Mouse (Mus musculus): ENCODE results near the gene Zfp551. TPM values are rescaled to one million over a fixed set of nuclear protein-coding genes. Genes with fewer than 3 reads are reported as not detected.

Zfp551 gene
- polyA plus RNA-seq (2014; fragmentation: Nextera tagmentation; extraction: Ambion mirVana) = 4.1 and 4.2 TPM in 2 replicates

DNA sequence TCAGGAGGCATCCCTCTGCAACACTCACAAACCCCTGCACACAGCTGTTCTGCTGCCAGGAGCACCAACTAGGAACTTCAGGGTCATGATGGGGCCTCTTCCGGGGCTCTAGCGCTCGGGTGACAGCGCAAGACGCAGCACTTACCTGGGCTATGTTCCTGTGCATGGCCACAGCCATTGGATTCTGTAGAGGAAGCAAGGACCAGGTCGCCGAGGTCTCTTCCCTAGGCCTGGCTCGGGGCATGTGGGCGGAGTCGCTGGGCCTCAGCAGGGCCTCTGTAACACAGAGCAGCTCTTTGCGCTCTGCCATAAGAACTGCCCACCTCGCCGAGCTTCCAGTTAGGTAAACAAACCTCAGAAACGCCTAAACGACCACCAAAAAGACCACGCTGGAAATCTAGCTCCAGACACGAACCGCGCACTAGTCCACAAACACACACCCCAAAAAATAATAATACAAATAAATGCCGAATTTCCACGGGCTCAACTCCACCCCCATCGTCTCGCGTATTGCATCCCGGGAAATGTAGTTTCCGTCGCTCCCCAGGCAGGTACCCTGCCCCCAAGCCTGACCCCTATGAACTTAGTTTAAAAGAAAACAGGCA lies at the start of gene Zfp551:
Gene Zfp551 (minus strand): TSS at position 507 of the 605 bp plus-strand sequence.
- under 1% methylated on average over 27 of the region's 27 CpGs for WGBS
- DNase-seq (ENCODE audit: low spot score) = peak; percentile 71
- Histone ChIP-seq H3K4me1 (ENCODE audit: control insufficient read depth, insufficient read depth, low read length) (no peaks in the 10 kb centered on the region), H3K4me3 (ENCODE audit: low read depth, low read length) (peak within 1 kb of the TSS; percentile 57), H3K27ac (replicated peaks; ENCODE audit: low read depth, low read length) (no peak within 1 kb of the TSS), H3K27me3 (ENCODE audit: control insufficient read depth, insufficient read depth, low read length) (no peaks in the 10 kb centered on the region), H3K9ac (replicated peaks; ENCODE audit: low read length) (peak within 1 kb of the TSS; percentile 73), H3K9me3 (replicated peaks; ENCODE audit: control insufficient read depth, low read length) (no peaks in the 10 kb centered on the region), H3K4me2 (ENCODE audit: low read depth, low read length) (peak within 1 kb of the TSS; percentile 49), H3K36me3 (replicated peaks; ENCODE audit: control insufficient read depth, insufficient read depth, low read depth, low read length) (no peaks in the 10 kb centered on the region)
- ATAC-seq (replicated peaks; ENCODE audit: insufficient number of reproducible peaks, low FRiP score, low TSS enrichment, low read depth) = peak; percentile 95

DNA sequence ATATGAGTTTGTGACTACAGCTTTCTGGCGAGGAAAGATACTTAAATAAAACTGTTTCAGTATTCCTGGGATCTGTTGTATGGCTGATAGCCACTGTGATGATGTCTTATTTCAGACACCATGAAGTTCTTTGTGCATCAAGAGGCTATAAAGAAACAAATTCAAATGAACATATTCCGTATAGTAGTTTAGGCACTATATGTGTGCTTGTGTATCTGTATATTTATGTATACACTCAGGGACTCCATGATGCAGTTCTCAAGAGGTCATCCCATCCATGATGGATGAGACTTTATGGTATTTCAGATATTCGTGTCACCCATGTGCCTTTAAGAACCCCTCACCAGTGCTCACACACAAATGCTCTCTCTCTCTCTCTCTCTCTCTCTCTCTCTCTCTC lies 304 bp upstream of the Zfp551 start:
- Histone ChIP-seq H3K9me3 (replicated peaks; ENCODE audit: control insufficient read depth, low read length) (no peaks in the 10 kb centered on the region), H3K36me3 (replicated peaks; ENCODE audit: control insufficient read depth, insufficient read depth, low read depth, low read length) (no peaks in the 10 kb centered on the region), H3K27ac (replicated peaks; ENCODE audit: low read depth, low read length) (no peak overlapping the region), H3K4me2 (ENCODE audit: low read depth, low read length) (no peak overlapping the region), H3K4me1 (ENCODE audit: control insufficient read depth, insufficient read depth, low read length) (no peaks in the 10 kb centered on the region), H3K27me3 (ENCODE audit: control insufficient read depth, insufficient read depth, low read length) (no peaks in the 10 kb centered on the region), H3K4me3 (ENCODE audit: low read depth, low read length) (peak overlapping the region; percentile 57), H3K9ac (replicated peaks; ENCODE audit: low read length) (no peak overlapping the region)
- ATAC-seq (replicated peaks; ENCODE audit: insufficient number of reproducible peaks, low FRiP score, low TSS enrichment, low read depth) = peak; percentile 6; the same call in 1 of the 2 replicates
- no peak for DNase-seq (ENCODE audit: low spot score)
- 60% methylated on average over 3 of the region's 3 CpGs for WGBS

DNA sequence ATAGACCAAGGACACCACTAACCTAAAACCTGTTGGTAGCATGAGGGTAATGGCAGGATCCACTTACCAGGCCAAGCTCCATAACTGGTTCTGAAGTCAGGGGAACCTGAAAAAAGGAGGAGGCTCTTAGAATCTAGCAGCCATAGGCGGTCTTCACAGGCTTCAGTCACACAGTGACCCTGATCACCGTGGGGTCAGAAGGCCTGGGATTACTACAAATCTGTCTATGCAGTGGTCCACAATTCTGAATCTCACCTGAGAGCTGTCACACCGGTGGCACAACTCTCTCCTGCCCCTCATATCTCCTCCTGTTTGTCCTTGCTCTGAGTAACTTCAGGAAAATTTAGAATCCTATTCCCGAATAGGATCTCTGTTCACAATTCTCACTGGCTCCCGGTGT lies 810 bp downstream of the Zfp551 start:
- Histone ChIP-seq H3K4me1 (ENCODE audit: control insufficient read depth, insufficient read depth, low read length) (no peaks in the 10 kb centered on the region), H3K36me3 (replicated peaks; ENCODE audit: control insufficient read depth, insufficient read depth, low read depth, low read length) (no peaks in the 10 kb centered on the region; the same call in 1 of the 2 replicates), H3K9me3 (replicated peaks; ENCODE audit: control insufficient read depth, low read length) (no peaks in the 10 kb centered on the region), H3K9ac (replicated peaks; ENCODE audit: low read length) (peak overlapping the region; percentile 73), H3K27me3 (ENCODE audit: control insufficient read depth, insufficient read depth, low read length) (no peaks in the 10 kb centered on the region), H3K4me3 (ENCODE audit: low read depth, low read length) (peak overlapping the region; percentile 57), H3K27ac (replicated peaks; ENCODE audit: low read depth, low read length) (no peak overlapping the region), H3K4me2 (ENCODE audit: low read depth, low read length) (peak overlapping the region; percentile 49)
- no peak for ATAC-seq (replicated peaks; ENCODE audit: insufficient number of reproducible peaks, low FRiP score, low TSS enrichment, low read depth)
- DNase-seq (ENCODE audit: low spot score) = peak; percentile 1
- 61% methylated on average over 5 of the region's 5 CpGs for WGBS

DNA sequence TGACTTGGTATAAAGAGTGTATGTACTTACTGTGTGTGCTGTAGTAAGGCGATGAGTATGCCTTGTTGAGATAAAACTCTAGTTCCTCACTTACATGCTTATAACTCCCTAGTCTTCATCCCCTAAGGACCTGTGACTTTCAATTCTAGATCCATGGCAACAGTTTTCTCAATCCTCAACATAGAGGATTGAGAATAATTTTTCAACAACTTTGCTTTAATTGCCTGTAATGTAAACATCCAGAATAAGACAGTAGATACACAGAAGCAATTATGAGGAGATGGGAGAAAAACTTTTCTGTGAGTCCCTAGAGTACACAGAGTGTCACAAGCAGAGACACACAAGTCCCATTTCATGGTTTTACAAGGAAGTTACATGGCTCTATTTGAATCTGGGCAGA lies 53.4 kb downstream of the Zfp551 start, which contains the start of gene Vmn1r84:
Gene Vmn1r84 (minus strand): TSS at position 101 of the 400 bp plus-strand sequence.
- Histone ChIP-seq H3K9me3 (replicated peaks; ENCODE audit: control insufficient read depth, low read length) (no peaks in the 10 kb centered on the region), H3K36me3 (replicated peaks; ENCODE audit: control insufficient read depth, insufficient read depth, low read depth, low read length) (no peaks in the 10 kb centered on the region), H3K27ac (replicated peaks; ENCODE audit: low read depth, low read length) (no peak within 1 kb of the TSS), H3K4me3 (ENCODE audit: low read depth, low read length) (no peak within 1 kb of the TSS), H3K27me3 (ENCODE audit: control insufficient read depth, insufficient read depth, low read length) (no peaks in the 10 kb centered on the region), H3K4me2 (ENCODE audit: low read depth, low read length) (no peak within 1 kb of the TSS), H3K4me1 (ENCODE audit: control insufficient read depth, insufficient read depth, low read length) (no peaks in the 10 kb centered on the region), H3K9ac (replicated peaks; ENCODE audit: low read length) (no peak within 1 kb of the TSS)
- DNase-seq (ENCODE audit: low spot score) (no peak), ATAC-seq (replicated peaks; ENCODE audit: insufficient number of reproducible peaks, low FRiP score, low TSS enrichment, low read depth) (no peak)
- WGBS = 39% methylated on average over 1 of the region's 1 CpGs

Other genes with a start within 250 kb of the Zfp551 start
- not detected in 2 replicates for gene Vmn1r80, start 233.5 kb downstream of the Zfp551 start, polyA plus RNA-seq (2014; fragmentation: Nextera tagmentation; extraction: Ambion mirVana)
- not detected in 2 replicates for gene Vmn1r81, start 154.5 kb downstream of the Zfp551 start, polyA plus RNA-seq (2014; fragmentation: Nextera tagmentation; extraction: Ambion mirVana)
- gene Vmn1r82, start 122.3 kb downstream of the Zfp551 start, polyA plus RNA-seq (2014; fragmentation: Nextera tagmentation; extraction: Ambion mirVana) = not detected in 2 replicates
- not detected in 2 replicates for gene Vmn1r83, start 93.3 kb downstream of the Zfp551 start, polyA plus RNA-seq (2014; fragmentation: Nextera tagmentation; extraction: Ambion mirVana)
- not detected in 2 replicates for gene Vmn1r84, start 53.5 kb downstream of the Zfp551 start, polyA plus RNA-seq (2014; fragmentation: Nextera tagmentation; extraction: Ambion mirVana)
- 44.5 and 45.8 TPM in 2 replicates for gene Zfp606, start 55.5 kb upstream of the Zfp551 start, polyA plus RNA-seq (2014; fragmentation: Nextera tagmentation; extraction: Ambion mirVana)
- not detected in 2 replicates for gene 2900092C05Rik, start 89.8 kb upstream of the Zfp551 start, polyA plus RNA-seq (2014; fragmentation: Nextera tagmentation; extraction: Ambion mirVana)
- gene Vmn2r53, start 186.0 kb upstream of the Zfp551 start, polyA plus RNA-seq (2014; fragmentation: Nextera tagmentation; extraction: Ambion mirVana) = not detected in 2 replicates
- gene Vmn2r54, start 217.6 kb upstream of the Zfp551 start, polyA plus RNA-seq (2014; fragmentation: Nextera tagmentation; extraction: Ambion mirVana) = not detected in 2 replicates

Measured in embryonic facial prominence, embryonic 11.5 days (tissue).